ENCODE assay signal across 8 mouse cellular contexts in genomic region chr1:191182431-191183162, GRCm38 (mm10). TPM values are rescaled to one million over a fixed set of nuclear protein-coding genes. Genes with fewer than 3 reads are reported as not detected.
DNase-seq lines count a peak whose midpoint lies in the region; ATAC-seq and TF ChIP-seq lines count a peak whose summit lies in the region.
"Had no signal": no experiment of that assay in that cellular context is flagged by ENCODE, and none has a peak within 500 bp of the region (broad histone marks: within the 10 kb centered on the region; RNA-seq: fewer than 3 reads in every experiment).

No protein-coding gene starts in this region.

- peak overlapping the region; percentile 91 for H3K4me2 ChIP-seq in hindbrain, embryonic 13.5 days
- peak overlapping the region; percentile 98 for H3K4me2 ChIP-seq in limb, embryonic 12.5 days
- peak overlapping the region; percentile 98 for H3K4me2 ChIP-seq in midbrain, embryonic 11.5 days

- H3K4me3 ChIP-seq in cerebellum, adult 2 months (replicated peaks; ENCODE audit: insufficient read depth, low read depth, low read length) = peak overlapping the region; percentile 64
- H3K4me3 ChIP-seq in hindbrain, embryonic 13.5 days = peak overlapping the region; percentile 50
- peak overlapping the region; percentile 57 for H3K4me3 ChIP-seq in limb, embryonic 12.5 days (replicated peaks)
- H3K4me3 ChIP-seq in midbrain, embryonic 11.5 days (ENCODE audit: low read depth, low read length) = peak overlapping the region; percentile 52

- H3K36me3 ChIP-seq in hindbrain, embryonic 13.5 days = no peaks in the 10 kb centered on the region
- H3K36me3 ChIP-seq in limb, embryonic 12.5 days = no peaks in the 10 kb centered on the region
- H3K36me3 ChIP-seq in midbrain, embryonic 11.5 days (ENCODE audit: control insufficient read depth, insufficient read depth, low read length) = no peaks in the 10 kb centered on the region

- TF ChIP-seq CTCF in cerebellum, adult 2 months (IDR thresholded peaks at IDR 0.05; ENCODE audit: borderline replicate concordance, insufficient read depth, low read depth, low read length) = peak; percentile 19; the same call in 1 of the 2 replicates

- DNase-seq in NIH3T3 (ENCODE audit: low read depth) = peak; percentile 88
- DNase-seq in cerebellum, adult 2 months = peak; percentile 58 to 61
- peak; percentile 74 for DNase-seq in gastrocnemius, adult 18-20 months (ENCODE audit: low spot score)
- peak; percentile 96 for DNase-seq in midbrain, embryonic 11.5 days (ENCODE audit: low spot score, missing footprints)
- peak; percentile 36 to 40 for DNase-seq in spleen, postnatal 10 days (ENCODE audit: low spot score in 2 of 2)

- under 1% methylated on average over 61 of the region's 61 CpGs for WGBS in cerebellum, adult 2 months
- under 1% methylated on average over 60 of the region's 61 CpGs for WGBS in hindbrain, embryonic 13.5 days
- WGBS in limb, embryonic 12.5 days = under 1% methylated on average over 61 of the region's 61 CpGs
- under 1% methylated on average over 61 of the region's 61 CpGs for WGBS in midbrain, embryonic 11.5 days

- H3K27ac ChIP-seq in cerebellum, adult 2 months (ENCODE audit: insufficient read depth, low read length) = no peak overlapping the region
- H3K27ac ChIP-seq in hindbrain, embryonic 13.5 days = no peak overlapping the region
- peak overlapping the region; percentile 31; the same call in 1 of the 2 replicates for H3K27ac ChIP-seq in limb, embryonic 12.5 days
- no peak overlapping the region for H3K27ac ChIP-seq in midbrain, embryonic 11.5 days (ENCODE audit: low read depth, low read length)

- ATAC-seq in hindbrain, embryonic 13.5 days (ENCODE audit: low FRiP score) = no peak
- no peak for ATAC-seq in limb, embryonic 12.5 days (ENCODE audit: insufficient number of reproducible peaks, insufficient read depth, low FRiP score, low TSS enrichment, low read depth)
- ATAC-seq in midbrain, embryonic 11.5 days (ENCODE audit: low FRiP score) = peak; percentile 28; the same call in 1 of the 2 replicates

- peak overlapping the region; percentile 63 for H3K9ac ChIP-seq in hindbrain, embryonic 13.5 days
- H3K9ac ChIP-seq in limb, embryonic 12.5 days (replicated peaks) = peak overlapping the region; percentile 55
- peak overlapping the region; percentile 67 for H3K9ac ChIP-seq in midbrain, embryonic 11.5 days (ENCODE audit: low read length)

- peaks cover 3% of the 10 kb centered on the region; the same call in 1 of the 2 replicates for H3K4me1 ChIP-seq in cerebellum, adult 2 months (ENCODE audit: control insufficient read depth, insufficient read depth, low read length)
- H3K4me1 ChIP-seq in hindbrain, embryonic 13.5 days (replicated peaks) = peaks cover 52% of the 10 kb centered on the region
- H3K4me1 ChIP-seq in limb, embryonic 12.5 days (replicated peaks) = peaks cover 73% of the 10 kb centered on the region
- H3K4me1 ChIP-seq in midbrain, embryonic 11.5 days (ENCODE audit: control insufficient read depth, insufficient read depth, low read length) = peaks cover 40% of the 10 kb centered on the region

- no peak for TF ChIP-seq POLR2A in cerebellum, adult 2 months (IDR thresholded peaks at IDR 0.05; ENCODE audit: borderline replicate concordance, insufficient read depth, low read length)

- peaks cover 5% of the 10 kb centered on the region; the same call in 1 of the 2 replicates for H3K27me3 ChIP-seq in cerebellum, adult 2 months (ENCODE audit: control insufficient read depth, insufficient read depth, low read length)
- peaks cover 100% of the 10 kb centered on the region for H3K27me3 ChIP-seq in hindbrain, embryonic 13.5 days
- peaks cover 68% of the 10 kb centered on the region for H3K27me3 ChIP-seq in limb, embryonic 12.5 days
- H3K27me3 ChIP-seq in midbrain, embryonic 11.5 days (ENCODE audit: control insufficient read depth, insufficient read depth, low read length) = peaks cover 39% of the 10 kb centered on the region

- no peaks in the 10 kb centered on the region for H3K9me3 ChIP-seq in hindbrain, embryonic 13.5 days
- no peaks in the 10 kb centered on the region for H3K9me3 ChIP-seq in limb, embryonic 12.5 days
- H3K9me3 ChIP-seq in midbrain, embryonic 11.5 days (ENCODE audit: control insufficient read depth, low read length) = no peaks in the 10 kb centered on the region

RNA-seq across cellular contexts. Expression of gene Fam71a, which starts 18.0 kb away (rescaled TPM):
- polyA plus RNA-seq in cerebellum, adult 2 months (2012; rRNA removed) = not detected in 2 replicates
- not detected for total RNA-seq in gastrocnemius, adult 18-20 months (2021)
- polyA plus RNA-seq in hindbrain, embryonic 13.5 days (2015; fragmentation: Nextera tagmentation; extraction: Ambion mirVana) = not detected in 2 replicates
- polyA plus RNA-seq in limb, embryonic 12.5 days (2016; fragmentation: Nextera tagmentation; extraction: Ambion mirVana) = not detected in 2 replicates
- not detected in 2 replicates for polyA plus RNA-seq in midbrain, embryonic 11.5 days (2014; fragmentation: Nextera tagmentation; extraction: Ambion mirVana)
- total RNA-seq: layer of hippocampus, adult 8-10 months had no signal

RNA-seq across cellular contexts. Expression of gene Atf3, which starts 35.2 kb away (rescaled TPM):
- 1.00 and 1.1 TPM in 2 replicates for polyA plus RNA-seq in cerebellum, adult 2 months (2012; rRNA removed)
- total RNA-seq in gastrocnemius, adult 18-20 months (2021) = 100 to 1,000 TPM in 1 of 2 experiments, 10 to 100 TPM in 1; 14.7 to 163 TPM
- 1.2 and 1.5 TPM in 2 replicates for polyA plus RNA-seq in hindbrain, embryonic 13.5 days (2015; fragmentation: Nextera tagmentation; extraction: Ambion mirVana)
- 1.9 and 2.9 TPM in 2 replicates for polyA plus RNA-seq in limb, embryonic 12.5 days (2016; fragmentation: Nextera tagmentation; extraction: Ambion mirVana)
- polyA plus RNA-seq in midbrain, embryonic 11.5 days (2014; fragmentation: Nextera tagmentation; extraction: Ambion mirVana) = 3.8 and 4.6 TPM in 2 replicates

Comparison
In these comparisons a context has a peak if more than half of its experiments do, and no peak if none do; other contexts are left out.
1. DNase-seq: peak in every context shown above with its lines; median percentile 96 in midbrain, embryonic 11.5 days; 88 in NIH3T3; 74 in gastrocnemius, adult 18-20 months; 60 in cerebellum, adult 2 months; 38 in spleen, postnatal 10 days.